Mouse (Mus musculus) ES-E14 (cell line): ENCODE data around the gene Fhod1. TPM values are rescaled to one million over a fixed set of nuclear protein-coding genes. Genes with fewer than 3 reads are reported as not detected.

Experiments
- DNase-seq: peaks from one replicate; pipeline ENCODE4 v3.0.0-alpha.2; 2013; ENCODE audit warnings: low read depth, low spot score
- H3K27ac ChIP-seq: 2 replicates; pipeline ENCODE4 v1.5.1; 2012; ENCODE audit warnings: low read depth, mild to moderate bottlenecking, low read length, moderate library complexity, mixed read lengths; ENCODE audit not compliant: poor library complexity, insufficient read depth, severe bottlenecking
- H3K36me3 ChIP-seq: 2 replicates; pipeline ENCODE4 v1.6.1; 2012; ENCODE audit warnings: mild to moderate bottlenecking, low read length, moderate library complexity, mixed read lengths; ENCODE audit not compliant: control insufficient read depth, poor library complexity, insufficient read depth, severe bottlenecking
- H3K4me1 ChIP-seq, 2 experiments: fragments of 150-350 bp in 1 of 2; sonication (generic) in 1 of 2; 2 replicates each; pipeline ENCODE4 v1.6.1; 2012; ENCODE audit warnings: low read length in 2 of 2, mild to moderate bottlenecking in 1 of 2, mixed read lengths in 1 of 2; ENCODE audit not compliant: control insufficient read depth in 2 of 2, insufficient read depth in 2 of 2, poor library complexity in 1 of 2
- H3K4me3 ChIP-seq, 2 experiments: fragments of 150-350 bp in 1 of 2; sonication (generic) in 1 of 2; 2 replicates each; pipeline ENCODE4 v1.5.1; 2012; ENCODE audit warnings: low read length in 2 of 2, low read depth in 1 of 2, mild to moderate bottlenecking in 1 of 2, mixed read lengths in 1 of 2; ENCODE audit not compliant: insufficient read depth in 1 of 2, poor library complexity in 1 of 2, severe bottlenecking in 1 of 2
- H3K9ac ChIP-seq: 2 replicates; pipeline ENCODE4 v1.6.1; 2012; ENCODE audit warnings: low read depth, mild to moderate bottlenecking, low read length, mixed read lengths; ENCODE audit not compliant: poor library complexity, insufficient read depth, severe bottlenecking
- H3K9me3 ChIP-seq: fragments of 150-350 bp; sonication (generic); 2 replicates; pipeline ENCODE4 v1.6.1; 2012; ENCODE audit warnings: low read depth, mild to moderate bottlenecking, low read length; ENCODE audit not compliant: control insufficient read depth, insufficient read depth
- CHD2 ChIP-seq: IDR thresholded peaks from 2 replicates; pipeline ENCODE4 v1.6.1; 2014; ENCODE audit warnings: mild to moderate bottlenecking, low read depth, low read length, inconsistent platforms
- HCFC1 ChIP-seq: IDR thresholded peaks from 2 replicates; pipeline ENCODE4 v1.6.1; 2012; ENCODE audit warnings: low read length, inconsistent platforms, borderline replicate concordance; ENCODE audit not compliant: insufficient read depth
- MAFK ChIP-seq: IDR thresholded peaks from 2 replicates; pipeline ENCODE4 v1.6.1; 2014; ENCODE audit warnings: mild to moderate bottlenecking, low read depth, low read length, inconsistent platforms; ENCODE audit not compliant: insufficient read depth
- ZC3H11A ChIP-seq: IDR thresholded peaks from 2 replicates; pipeline ENCODE4 v1.6.1; 2012; ENCODE audit warnings: low read depth, mild to moderate bottlenecking, inconsistent platforms, low read length, borderline replicate concordance
- ZNF384 ChIP-seq: IDR thresholded peaks from 2 replicates; pipeline ENCODE4 v1.6.1; 2012; ENCODE audit warnings: low read depth, low read length, inconsistent platforms
- in situ Hi-C, 2 experiments: fragments of 600-800 bp; cut with MboI; formaldehyde crosslinking; loops; one replicate each; pipeline ENCODE4 v1.15.1; 2025; ENCODE audit warnings: low sequenced_read_pairs in 2 of 2, inconsistent platforms in 1 of 2; ENCODE audit not compliant: unreplicated experiment in 2 of 2
- total RNA-seq: library from RNA; depleted of rRNA; stranded (reverse); fragments of 300-350 nt; gene quantifications from 2 replicates; pipeline ENCODE4 v1.2.3, GENCODE M21; 2012; rRNA removed

Gene Fhod1
- total RNA-seq, 1 experiment, result 9.1 TPM

DNA sequence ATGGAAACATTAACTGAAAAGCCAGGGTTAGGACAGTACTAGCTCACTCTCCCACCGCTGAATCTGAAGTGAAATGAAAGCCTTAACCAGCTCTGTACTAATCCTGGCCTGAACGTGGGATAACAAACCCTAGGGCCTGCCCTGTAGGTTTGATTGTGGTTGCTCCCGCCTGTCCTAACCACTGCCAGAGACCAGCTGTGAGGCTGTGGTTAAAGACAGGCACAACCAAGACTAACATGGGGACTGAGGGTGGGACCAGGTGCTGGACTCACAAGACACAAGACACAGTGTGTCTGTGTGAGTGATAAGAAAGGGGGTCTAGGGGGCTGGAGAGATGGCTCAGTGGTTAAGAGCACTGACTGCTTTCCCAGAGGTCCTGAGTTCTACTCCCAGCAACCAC, 67.2 kb downstream of the Fhod1 start:
- in situ Hi-C loops, result no loop called here
- H3K9ac ChIP-seq, result no peak overlapping the region
- TF ChIP-seq MAFK (no peak), CHD2 (no peak), HCFC1 (no peak), ZNF384 (no peak), ZC3H11A (no peak)
- DNase-seq, result no peak
- no peaks in the 10 kb centered on the region; the same call in 1 of the 2 replicates for H3K36me3 ChIP-seq
- H3K27ac ChIP-seq, result no peak overlapping the region
- H3K9me3 ChIP-seq, result no peaks in the 10 kb centered on the region
- no peak overlapping the region for H3K4me3 ChIP-seq
- H3K4me1 ChIP-seq, result peaks cover 5 to 20% of the 10 kb centered on the region in 2 experiments; a peak in 2 of 4 replicates

Other genes with a start within 250 kb of the Fhod1 start
- not detected in 2 replicates for gene Ces4a, start 216.2 kb downstream of the Fhod1 start, total RNA-seq
- 36.2 and 47.0 TPM in 2 replicates for gene Cbfb, start 177.3 kb downstream of the Fhod1 start, total RNA-seq
- 41.7 and 42.6 TPM in 2 replicates for gene D230025D16Rik, start 122.8 kb downstream of the Fhod1 start, total RNA-seq
- 2.5 and 2.8 TPM in 2 replicates for gene B3gnt9, start 92.8 kb downstream of the Fhod1 start, total RNA-seq
- gene Tradd, start 83.3 kb downstream of the Fhod1 start, total RNA-seq, result 6.2 and 7.6 TPM in 2 replicates
- 1.2 and 2.3 TPM in 2 replicates for gene Fbxl8, start 83.3 kb downstream of the Fhod1 start, total RNA-seq
- 0.21 and 0.45 TPM in 2 replicates for gene Hsf4, start 78.2 kb downstream of the Fhod1 start, total RNA-seq
- gene Nol3, start 71.8 kb downstream of the Fhod1 start, total RNA-seq, result 0.85 and 1.0 TPM in 2 replicates
- 3.9 and 4.2 TPM in 2 replicates for gene 4931428F04Rik, start 58.1 kb downstream of the Fhod1 start, total RNA-seq
- gene Exoc3l, start 51.9 kb downstream of the Fhod1 start, total RNA-seq, result 22.0 and 33.5 TPM in 2 replicates
- 66.8 and 67.1 TPM in 2 replicates for gene E2f4, start 50.3 kb downstream of the Fhod1 start, total RNA-seq
- gene Elmo3, start 42.4 kb downstream of the Fhod1 start, total RNA-seq, result 3.5 and 4.3 TPM in 2 replicates
- gene Lrrc29, start 21.7 kb downstream of the Fhod1 start, total RNA-seq, result 2.5 and 2.8 TPM in 2 replicates
- 123 and 133 TPM in 2 replicates for gene Tmem208, start 21.6 kb downstream of the Fhod1 start, total RNA-seq
- 5.8 and 11.7 TPM in 2 replicates for gene Slc9a5, start 890 bp upstream of the Fhod1 start, total RNA-seq
- gene Plekhg4, start 25.3 kb upstream of the Fhod1 start, total RNA-seq, result 3.0 and 3.1 TPM in 2 replicates
- gene Kctd19, start 65.5 kb upstream of the Fhod1 start, total RNA-seq, result 0.18 and 0.37 TPM in 2 replicates
- 0.13 TPM in 1 of 2 replicates, not detected in the other for gene Lrrc36, start 65.6 kb upstream of the Fhod1 start, total RNA-seq
- gene Tppp3, start 123.6 kb upstream of the Fhod1 start, total RNA-seq, result 16.7 and 17.3 TPM in 2 replicates
- 3.2 and 7.6 TPM in 2 replicates for gene Zdhhc1, start 148.9 kb upstream of the Fhod1 start, total RNA-seq
- 0.67 and 0.74 TPM in 2 replicates for gene Hsd11b2, start 170.8 kb upstream of the Fhod1 start, total RNA-seq
- 65.1 and 85.5 TPM in 2 replicates for gene Atp6v0d1, start 218.1 kb upstream of the Fhod1 start, total RNA-seq